Mouse (Mus musculus) kidney, postnatal 14 days (tissue): ENCODE measurements around the gene Hpcal4.
"Not testable (repeated sequence)": the region's sequence is repeated elsewhere in the genome, so short reads cannot be mapped to it uniquely, and the experiment has no call there.

Source experiments
- DNase-seq: peaks from one replicate; pipeline ENCODE4 v3.0.0; 2022; ENCODE audit warnings: mixed read lengths

Gene Hpcal4

GRCm38 (mm10) chr4:123182328-123183238 is at the start of gene Hpcal4:
Hpcal4 (plus strand) TSS chr4:123183227.
- peak; percentile 27 for DNase-seq

- no peak for DNase-seq
These were observed 45.5 kb upstream of the Hpcal4 start for GRCm38 (mm10) chr4:123137551-123137950.

GRCm38 (mm10) chr4:123139513-123140154 is 43.4 kb upstream of the Hpcal4 start, which contains the start of gene Ppie:
Ppie (minus strand) TSS chr4:123139951.
- peak; percentile 90 for DNase-seq

GRCm38 (mm10) chr4:123147446-123148150 is 35.4 kb upstream of the Hpcal4 start:
- no peak for DNase-seq

GRCm38 (mm10) chr4:123152003-123152402 is 31.0 kb upstream of the Hpcal4 start:
- no peak for DNase-seq

- DNase-seq, result no peak
These were observed 30.1 kb upstream of the Hpcal4 start for GRCm38 (mm10) chr4:123152976-123153375.

- DNase-seq, result peak; percentile 48
These were observed 28.0 kb upstream of the Hpcal4 start for GRCm38 (mm10) chr4:123155004-123155403.

- DNase-seq, result no peak
These were observed 27.6 kb upstream of the Hpcal4 start for GRCm38 (mm10) chr4:123155427-123155826.

- DNase-seq, result no peak
These were observed 27.2 kb upstream of the Hpcal4 start for GRCm38 (mm10) chr4:123155840-123156239.

- DNase-seq, result no peak
These were observed 22.5 kb upstream of the Hpcal4 start for GRCm38 (mm10) chr4:123160571-123160970.

GRCm38 (mm10) chr4:123161251-123161650 is 21.8 kb upstream of the Hpcal4 start:
- not testable (repeated sequence) for DNase-seq

GRCm38 (mm10) chr4:123162305-123162917 is 20.6 kb upstream of the Hpcal4 start:
- DNase-seq, result no peak

GRCm38 (mm10) chr4:123164157-123164556 is 18.9 kb upstream of the Hpcal4 start:
- no peak for DNase-seq

- DNase-seq, result no peak
These were observed 11.2 kb upstream of the Hpcal4 start for GRCm38 (mm10) chr4:123171811-123172210.

GRCm38 (mm10) chr4:123183239-123184056 is 421 bp downstream of the Hpcal4 start:
- peak; percentile 83 for DNase-seq

- DNase-seq, result no peak
These were observed 1.8 kb downstream of the Hpcal4 start for GRCm38 (mm10) chr4:123184816-123185215.

GRCm38 (mm10) chr4:123192336-123192735 is 9.3 kb downstream of the Hpcal4 start:
- DNase-seq, result no peak

- no peak for DNase-seq
These were observed 10.8 kb downstream of the Hpcal4 start for GRCm38 (mm10) chr4:123193791-123194190.

GRCm38 (mm10) chr4:123196695-123197094 is 13.7 kb downstream of the Hpcal4 start:
- DNase-seq, result peak; percentile 27

GRCm38 (mm10) chr4:123200771-123201185 is 17.8 kb downstream of the Hpcal4 start:
- DNase-seq, result peak; percentile 69

GRCm38 (mm10) chr4:123201186-123202093 is 18.4 kb downstream of the Hpcal4 start, which contains the start of gene Nt5c1a:
Nt5c1a (plus strand) TSS chr4:123201504.
- DNase-seq, result peak; percentile 35
